26 mouse cellular contexts compared by ENCODE assay signal in the genomic region with DNA sequence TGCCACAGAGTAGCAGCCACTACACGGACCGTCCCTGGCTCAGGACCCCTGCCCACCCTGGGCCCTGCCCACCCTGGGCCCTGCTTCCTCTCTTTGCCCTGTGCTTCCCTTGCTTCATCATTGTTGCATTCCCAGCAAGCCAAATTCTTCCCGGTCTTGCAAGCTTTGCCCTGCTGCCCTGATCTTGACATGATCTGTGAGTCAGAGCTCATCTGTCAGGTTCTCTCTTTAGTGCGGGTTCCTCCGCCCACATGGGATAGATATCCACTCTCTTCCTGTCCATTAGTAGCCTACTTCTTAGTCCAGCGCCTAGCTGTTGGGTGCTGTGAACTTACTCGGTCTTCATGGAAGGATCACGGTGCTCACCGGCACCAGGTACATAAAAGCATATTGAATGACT.
"Had no signal": no experiment of that assay in that cellular context is flagged by ENCODE, and none has a peak within 500 bp of the region (broad histone marks: within the 10 kb centered on the region; RNA-seq: fewer than 3 reads in every experiment).

No protein-coding gene starts in this region.

- H3K9ac ChIP-seq: heart, embryonic 12.5 days; hindbrain, embryonic 12.5 days; hindbrain, embryonic 14.5 days; intestine, embryonic 15.5 days; limb, embryonic 13.5 days; limb, embryonic 15.5 days; liver, embryonic 12.5 days; liver, embryonic 14.5 days had no signal

- H3K9me3 ChIP-seq: heart, embryonic 10.5 days; heart, embryonic 12.5 days; hindbrain, embryonic 10.5 days; hindbrain, embryonic 12.5 days; intestine, embryonic 15.5 days; limb, embryonic 13.5 days; limb, embryonic 15.5 days; liver, embryonic 12.5 days had no signal

- H3K4me3 ChIP-seq: heart, embryonic 10.5 days; heart, embryonic 12.5 days; hindbrain, embryonic 10.5 days; hindbrain, embryonic 12.5 days; intestine, embryonic 15.5 days; layer of hippocampus, adult 2 months; limb, embryonic 13.5 days; limb, embryonic 15.5 days; liver, embryonic 12.5 days had no signal

- H3K4me2 ChIP-seq: heart, embryonic 12.5 days; hindbrain, embryonic 12.5 days; hindbrain, embryonic 14.5 days; intestine, embryonic 15.5 days; limb, embryonic 13.5 days; limb, embryonic 15.5 days; liver, embryonic 12.5 days had no signal

- DNase-seq: gastrocnemius, postnatal 14 days; gastrocnemius, postnatal 36 days; heart, adult 18-20 months; heart, postnatal 10 days; heart, postnatal 4 days; kidney, adult 18-20 months; kidney, adult 8-10 months; kidney, postnatal 10 days; kidney, postnatal 25 days; kidney, postnatal 4 days; layer of hippocampus, postnatal 36 days; left cerebral cortex, postnatal 4 days had no signal

- ATAC-seq: hindbrain, embryonic 16.5 days; inflammation-experienced regulatory T-cells, adult 6 months; intestine, embryonic 15.5 days; intestine, postnatal 0 days; liver, embryonic 12.5 days had no signal

- H3K36me3 ChIP-seq: heart, embryonic 10.5 days; heart, embryonic 12.5 days; hindbrain, embryonic 12.5 days; intestine, embryonic 15.5 days; liver, embryonic 12.5 days had no signal

- H3K4me1 ChIP-seq: hindbrain, embryonic 10.5 days; hindbrain, embryonic 12.5 days; intestine, embryonic 15.5 days had no signal

- H3K27me3 ChIP-seq: heart, embryonic 12.5 days; hindbrain, embryonic 12.5 days; intestine, embryonic 15.5 days; limb, embryonic 13.5 days; limb, embryonic 15.5 days had no signal

- H3K27ac ChIP-seq: heart, embryonic 10.5 days; hindbrain, embryonic 10.5 days; hindbrain, embryonic 12.5 days; hindbrain, embryonic 14.5 days; intestine, embryonic 15.5 days; layer of hippocampus, adult 2 months; limb, embryonic 13.5 days; liver, embryonic 12.5 days; liver, embryonic 14.5 days had no signal
